In the genomic region with DNA sequence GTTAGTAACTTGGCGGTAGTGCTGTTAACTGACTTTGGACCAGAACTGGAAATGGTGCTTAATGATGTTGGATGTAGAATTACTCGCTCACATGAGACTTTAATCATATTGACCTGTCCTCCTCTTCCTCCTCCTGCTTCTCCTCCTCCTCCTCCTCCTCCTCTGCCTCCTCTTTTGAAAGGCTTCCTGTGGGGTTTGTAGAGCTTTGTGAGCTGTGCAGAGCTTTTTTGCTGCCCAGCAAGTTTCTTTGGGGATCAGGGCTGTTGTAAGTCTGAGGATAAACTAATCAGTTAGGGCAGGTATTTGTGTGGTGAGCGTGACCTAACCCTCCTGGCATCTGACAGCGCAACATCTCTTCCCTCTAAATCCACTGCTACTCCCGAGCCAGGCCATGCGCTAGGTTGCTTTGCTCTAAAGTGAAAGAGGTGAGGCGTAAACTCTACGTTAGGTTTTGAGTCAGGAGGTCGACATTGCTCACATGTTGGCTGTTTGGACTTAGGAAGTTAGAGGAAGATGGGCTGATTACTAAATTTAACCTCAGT, we compare ENCODE assay signal across 9 mouse cellular contexts. TPM values are rescaled to one million over a fixed set of nuclear protein-coding genes. Genes with fewer than 3 reads are reported as not detected.
A peak's percentile ranks its signal among the peaks of the same experiment; 100 is the strongest.
DNase-seq lines count a peak whose midpoint lies in the region; ATAC-seq lines count a peak whose summit lies in the region.
"Had no signal": no experiment of that assay in that cellular context is flagged by ENCODE, and none has a peak within 500 bp of the region (broad histone marks: within the 10 kb centered on the region; RNA-seq: fewer than 3 reads in every experiment).

No protein-coding gene starts in this region.

- H3K9ac ChIP-seq in lung, embryonic 15.5 days: 0 out of 2 replicates have a peak overlapping the region, but pooled peaks have one; percentile 5
- no peak overlapping the region for H3K9ac ChIP-seq in hindbrain, embryonic 15.5 days
- H3K9ac ChIP-seq in neural tube, embryonic 15.5 days (replicated peaks): no peak overlapping the region; the same call in 1 of the 2 replicates
- H3K9ac ChIP-seq: liver, embryonic 12.5 days had no signal

- no peaks in the 10 kb centered on the region for H3K36me3 ChIP-seq in lung, embryonic 15.5 days
- H3K36me3 ChIP-seq in hindbrain, embryonic 15.5 days: no peaks in the 10 kb centered on the region
- no peaks in the 10 kb centered on the region for H3K36me3 ChIP-seq in neural tube, embryonic 15.5 days
- H3K36me3 ChIP-seq: liver, embryonic 12.5 days had no signal

- H3K4me2 ChIP-seq in lung, embryonic 15.5 days: peak overlapping the region; percentile 46
- H3K4me2 ChIP-seq in hindbrain, embryonic 15.5 days: peak overlapping the region; percentile 49
- peak overlapping the region; percentile 49 for H3K4me2 ChIP-seq in neural tube, embryonic 15.5 days

- H3K27ac ChIP-seq in lung, embryonic 15.5 days: peak overlapping the region; percentile 78
- H3K27ac ChIP-seq in hindbrain, embryonic 15.5 days (replicated peaks): no peak overlapping the region
- H3K27ac ChIP-seq in neural tube, embryonic 15.5 days (replicated peaks): 0 out of 2 replicates have a peak overlapping the region, but pooled peaks have one; percentile 60
- H3K27ac ChIP-seq: liver, embryonic 12.5 days had no signal

- WGBS in lung, embryonic 15.5 days: 41% methylated on average over 9 of the region's 9 CpGs
- 41% methylated on average over 9 of the region's 9 CpGs for WGBS in hindbrain, embryonic 15.5 days
- 50% methylated on average over 9 of the region's 9 CpGs for WGBS in neural tube, embryonic 15.5 days

- peaks cover 42% of the 10 kb centered on the region for H3K4me1 ChIP-seq in lung, embryonic 15.5 days
- H3K4me1 ChIP-seq in hindbrain, embryonic 15.5 days (replicated peaks): peaks cover 16% of the 10 kb centered on the region
- H3K4me1 ChIP-seq in neural tube, embryonic 15.5 days: peaks cover 24% of the 10 kb centered on the region

- no peaks in the 10 kb centered on the region for H3K27me3 ChIP-seq in lung, embryonic 15.5 days
- no peaks in the 10 kb centered on the region for H3K27me3 ChIP-seq in hindbrain, embryonic 15.5 days
- no peaks in the 10 kb centered on the region for H3K27me3 ChIP-seq in neural tube, embryonic 15.5 days (replicated peaks)
- H3K27me3 ChIP-seq: liver, embryonic 12.5 days had no signal

- no peak for ATAC-seq in lung, embryonic 15.5 days (ENCODE audit: borderline replicate concordance, extremely low read depth, low FRiP score, low TSS enrichment)
- no peak for ATAC-seq in hindbrain, embryonic 15.5 days (ENCODE audit: low FRiP score, low read depth)
- no peak for ATAC-seq in neural tube, embryonic 15.5 days (ENCODE audit: low FRiP score)
- ATAC-seq: liver, embryonic 12.5 days had no signal

- DNase-seq in lung, postnatal 4 days: no peak
- peak; percentile 31 for DNase-seq in fibroblast of lung, adult 2 months (ENCODE audit: low read depth)
- no peak for DNase-seq in left cerebral cortex, postnatal 25 days (ENCODE audit: low spot score in 2 of 2)
- DNase-seq in testis, postnatal 10 days (ENCODE audit: low spot score): no peak
- DNase-seq: right cerebral cortex, postnatal 4 days had no signal

- H3K4me3 ChIP-seq in lung, embryonic 15.5 days: peak overlapping the region; percentile 15; the same call in 1 of the 2 replicates
- no peak overlapping the region for H3K4me3 ChIP-seq in hindbrain, embryonic 15.5 days
- 0 out of 2 replicates have a peak overlapping the region, but pooled peaks have one; percentile 12 for H3K4me3 ChIP-seq in neural tube, embryonic 15.5 days (replicated peaks)
- H3K4me3 ChIP-seq: liver, embryonic 12.5 days had no signal

- H3K9me3 ChIP-seq in lung, embryonic 15.5 days: no peaks in the 10 kb centered on the region
- no peaks in the 10 kb centered on the region for H3K9me3 ChIP-seq in hindbrain, embryonic 15.5 days
- H3K9me3 ChIP-seq in neural tube, embryonic 15.5 days (replicated peaks): no peaks in the 10 kb centered on the region
- H3K9me3 ChIP-seq: liver, embryonic 12.5 days had no signal

- intact Hi-C loops in left cerebral cortex, postnatal 25 days (cut with DNase I): no loop called here

RNA-seq across cellular contexts. Expression of gene Uaca, which starts 44.1 kb away (rescaled TPM):
- 33.1 and 34.9 TPM in 2 replicates for polyA plus RNA-seq in lung, embryonic 15.5 days (2015; fragmentation: Nextera tagmentation; extraction: Ambion mirVana)
- polyA plus RNA-seq in hindbrain, embryonic 15.5 days (2015; fragmentation: Nextera tagmentation; extraction: Ambion mirVana): 18.4 and 18.5 TPM in 2 replicates
- polyA plus RNA-seq in neural tube, embryonic 15.5 days (2015; fragmentation: Nextera tagmentation; extraction: Ambion mirVana): 16.9 and 24.6 TPM in 2 replicates
- 1 to 10 TPM; 8.6 to 9.2 TPM for total RNA-seq in left cerebral cortex, postnatal 25 days (2021)
